ENCODE assay signal across 9 mouse cellular contexts in the genomic region with DNA sequence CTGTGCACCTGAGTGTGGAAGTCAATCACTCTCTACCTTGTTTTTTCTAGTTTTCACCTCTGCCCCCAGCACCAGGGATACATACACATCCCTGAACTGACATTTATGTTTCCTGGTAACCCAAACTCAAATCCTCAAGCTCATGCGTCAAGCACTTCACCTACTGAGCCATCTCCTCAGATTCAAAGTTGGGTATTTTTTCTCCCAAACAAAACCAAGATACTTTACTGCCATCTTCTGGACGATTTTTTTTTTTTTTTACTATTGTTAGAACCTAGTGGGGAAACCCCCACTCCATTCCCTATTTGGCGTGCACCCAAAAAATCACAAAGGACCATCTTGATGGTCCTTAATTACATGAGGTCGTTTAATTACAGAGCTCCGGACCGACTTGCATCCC. TPM values are rescaled to one million over a fixed set of nuclear protein-coding genes. Genes with fewer than 3 reads are reported as not detected.
DNase-seq lines count a peak whose midpoint lies in the region; ATAC-seq and TF ChIP-seq lines count a peak whose summit lies in the region.
"Had no signal": no experiment of that assay in that cellular context is flagged by ENCODE, and none has a peak within 500 bp of the region (broad histone marks: within the 10 kb centered on the region; RNA-seq: fewer than 3 reads in every experiment).

No protein-coding gene starts in this region.

- no peak overlapping the region for H3K4me2 ChIP-seq in embryonic facial prominence, embryonic 11.5 days (ENCODE audit: low read depth, low read length)
- H3K4me2 ChIP-seq in liver, postnatal 0 days (ENCODE audit: low read depth, low read length): no peak overlapping the region
- no peak overlapping the region for H3K4me2 ChIP-seq in liver, embryonic 11.5 days
- no peak overlapping the region for H3K4me2 ChIP-seq in midbrain, postnatal 0 days (ENCODE audit: low read depth, low read length, poor library complexity, severe bottlenecking)
- H3K4me2 ChIP-seq: lung, embryonic 15.5 days had no signal

- H3K9ac ChIP-seq in embryonic facial prominence, embryonic 11.5 days (replicated peaks; ENCODE audit: low read length): no peak overlapping the region
- H3K9ac ChIP-seq in liver, postnatal 0 days (replicated peaks): no peak overlapping the region
- no peak overlapping the region for H3K9ac ChIP-seq in liver, embryonic 11.5 days (ENCODE audit: low read depth, low read length)
- H3K9ac ChIP-seq in midbrain, postnatal 0 days (replicated peaks; ENCODE audit: low read length, poor library complexity, severe bottlenecking): no peak overlapping the region
- H3K9ac ChIP-seq: lung, embryonic 15.5 days had no signal

- H3K36me3 ChIP-seq in embryonic facial prominence, embryonic 11.5 days (replicated peaks; ENCODE audit: control insufficient read depth, insufficient read depth, low read depth, low read length): no peaks in the 10 kb centered on the region
- no peaks in the 10 kb centered on the region for H3K36me3 ChIP-seq in embryonic facial prominence, embryonic 10.5 days (replicated peaks)
- no peaks in the 10 kb centered on the region for H3K36me3 ChIP-seq in liver, postnatal 0 days (replicated peaks; ENCODE audit: insufficient read depth, low read length)
- H3K36me3 ChIP-seq in liver, embryonic 11.5 days (ENCODE audit: control insufficient read depth, insufficient read depth, low read length): no peaks in the 10 kb centered on the region
- H3K36me3 ChIP-seq in midbrain, postnatal 0 days (ENCODE audit: insufficient read depth, low read length): no peaks in the 10 kb centered on the region
- H3K36me3 ChIP-seq: lung, embryonic 15.5 days had no signal

- WGBS in embryonic facial prominence, embryonic 11.5 days: 20% methylated on average over 6 of the region's 6 CpGs
- WGBS in embryonic facial prominence, embryonic 10.5 days: 31% methylated on average over 6 of the region's 6 CpGs
- WGBS in liver, postnatal 0 days (ENCODE audit: insufficient replicate concordance): 25% methylated on average over 6 of the region's 6 CpGs
- WGBS in liver, embryonic 11.5 days: 30% methylated on average over 6 of the region's 6 CpGs
- 14% methylated on average over 6 of the region's 6 CpGs for WGBS in midbrain, postnatal 0 days

- no peaks in the 10 kb centered on the region for H3K9me3 ChIP-seq in embryonic facial prominence, embryonic 11.5 days (replicated peaks; ENCODE audit: control insufficient read depth, low read length)
- no peaks in the 10 kb centered on the region for H3K9me3 ChIP-seq in embryonic facial prominence, embryonic 10.5 days
- no peaks in the 10 kb centered on the region for H3K9me3 ChIP-seq in liver, postnatal 0 days (ENCODE audit: low read length)
- no peaks in the 10 kb centered on the region for H3K9me3 ChIP-seq in liver, embryonic 11.5 days (ENCODE audit: control insufficient read depth, low read length)
- no peaks in the 10 kb centered on the region for H3K9me3 ChIP-seq in midbrain, postnatal 0 days (ENCODE audit: low read length)
- H3K9me3 ChIP-seq: lung, embryonic 15.5 days had no signal

- no peak overlapping the region for H3K4me3 ChIP-seq in embryonic facial prominence, embryonic 11.5 days (ENCODE audit: low read depth, low read length)
- H3K4me3 ChIP-seq in embryonic facial prominence, embryonic 10.5 days: no peak overlapping the region
- H3K4me3 ChIP-seq in liver, postnatal 0 days (ENCODE audit: low read depth, low read length): no peak overlapping the region
- no peak overlapping the region for H3K4me3 ChIP-seq in liver, embryonic 11.5 days (ENCODE audit: low read depth, low read length)
- H3K4me3 ChIP-seq in midbrain, postnatal 0 days (ENCODE audit: low read depth, low read length): no peak overlapping the region
- H3K4me3 ChIP-seq: lung, embryonic 15.5 days had no signal

- H3K27ac ChIP-seq in embryonic facial prominence, embryonic 11.5 days (replicated peaks; ENCODE audit: low read depth, low read length): no peak overlapping the region
- H3K27ac ChIP-seq in embryonic facial prominence, embryonic 10.5 days (replicated peaks): no peak overlapping the region
- H3K27ac ChIP-seq in liver, postnatal 0 days (ENCODE audit: low read depth): no peak overlapping the region
- H3K27ac ChIP-seq in liver, embryonic 11.5 days (ENCODE audit: low read depth, low read length): no peak overlapping the region
- no peak overlapping the region for H3K27ac ChIP-seq in midbrain, postnatal 0 days (ENCODE audit: low read depth, low read length)
- H3K27ac ChIP-seq: lung, embryonic 15.5 days had no signal

- no peaks in the 10 kb centered on the region for H3K4me1 ChIP-seq in embryonic facial prominence, embryonic 11.5 days (ENCODE audit: control insufficient read depth, insufficient read depth, low read length)
- H3K4me1 ChIP-seq in embryonic facial prominence, embryonic 10.5 days: peaks cover 17% of the 10 kb centered on the region
- H3K4me1 ChIP-seq in liver, postnatal 0 days (ENCODE audit: insufficient read depth): no peaks in the 10 kb centered on the region; the same call in 1 of the 2 replicates
- no peaks in the 10 kb centered on the region; the same call in 1 of the 2 replicates for H3K4me1 ChIP-seq in liver, embryonic 11.5 days (replicated peaks; ENCODE audit: control insufficient read depth, insufficient read depth, low read length)
- no peaks in the 10 kb centered on the region for H3K4me1 ChIP-seq in midbrain, postnatal 0 days (ENCODE audit: insufficient read depth, low read length)

- TF ChIP-seq CTCF in liver, postnatal 0 days (IDR thresholded peaks at IDR 0.05; ENCODE audit: low read depth): peak; percentile 15; the same call in 1 of the 2 replicates
- peak; percentile 65 for TF ChIP-seq CTCF in midbrain, postnatal 0 days (IDR thresholded peaks at IDR 0.05)

- no peak for TF ChIP-seq EP300 in liver, postnatal 0 days (IDR thresholded peaks at IDR 0.05; ENCODE audit: low read depth)

- DNase-seq in embryonic facial prominence, embryonic 11.5 days (ENCODE audit: low spot score): peak; percentile 60
- DNase-seq in embryonic facial prominence, embryonic 10.5 days (ENCODE audit: low spot score): no peak
- DNase-seq in liver, postnatal 0 days: no peak
- DNase-seq in liver, embryonic 11.5 days (ENCODE audit: low spot score): no peak
- DNase-seq in R1 (ENCODE audit: low read depth, low spot score): peak; percentile 31
- DNase-seq in midbrain, postnatal 0 days (ENCODE audit: low spot score): peak; percentile 78
- no peak for DNase-seq in cerebellum, adult 8-10 months

- ATAC-seq in embryonic facial prominence, embryonic 11.5 days (replicated peaks; ENCODE audit: insufficient number of reproducible peaks, low FRiP score, low TSS enrichment, low read depth): no peak
- ATAC-seq in liver, postnatal 0 days: no peak
- no peak for ATAC-seq in liver, embryonic 11.5 days (replicated peaks; ENCODE audit: low FRiP score)
- ATAC-seq in midbrain, postnatal 0 days (ENCODE audit: low FRiP score): no peak
- no peak for ATAC-seq in erythroblast, adult 5-6 weeks (replicated peaks; ENCODE audit: low FRiP score, poor library complexity, severe bottlenecking)

- no peaks in the 10 kb centered on the region for H3K27me3 ChIP-seq in embryonic facial prominence, embryonic 11.5 days (ENCODE audit: control insufficient read depth, insufficient read depth, low read length)
- no peaks in the 10 kb centered on the region for H3K27me3 ChIP-seq in embryonic facial prominence, embryonic 10.5 days (replicated peaks; ENCODE audit: low read depth, poor library complexity, severe bottlenecking)
- no peaks in the 10 kb centered on the region for H3K27me3 ChIP-seq in liver, postnatal 0 days (ENCODE audit: insufficient read depth, low read length)
- H3K27me3 ChIP-seq in liver, embryonic 11.5 days (replicated peaks; ENCODE audit: control insufficient read depth, insufficient read depth, low read length): no peaks in the 10 kb centered on the region
- H3K27me3 ChIP-seq in midbrain, postnatal 0 days (ENCODE audit: insufficient read depth, low read length): no peaks in the 10 kb centered on the region
- H3K27me3 ChIP-seq: lung, embryonic 15.5 days had no signal

RNA-seq across cellular contexts. Expression of a gene that starts 10.8 kb away (rescaled TPM):
- 12.0 and 13.0 TPM in 2 replicates for polyA plus RNA-seq in embryonic facial prominence, embryonic 11.5 days (2014; fragmentation: Nextera tagmentation; extraction: Ambion mirVana)
- polyA plus RNA-seq in embryonic facial prominence, embryonic 10.5 days (2016; fragmentation: Nextera tagmentation; extraction: Ambion mirVana): 8.0 and 9.2 TPM in 2 replicates
- polyA plus RNA-seq in liver, postnatal 0 days (2015; fragmentation: Nextera tagmentation; extraction: Ambion mirVana): 6.7 and 7.3 TPM in 2 replicates
- polyA plus RNA-seq in liver, embryonic 11.5 days (2014; fragmentation: Nextera tagmentation; extraction: Ambion mirVana): 11.0 and 11.8 TPM in 2 replicates
- 11.8 and 13.5 TPM in 2 replicates for total RNA-seq in midbrain, postnatal 0 days (2014; rRNA removed)
- 19.4 and 19.7 TPM in 2 replicates for polyA plus RNA-seq in midbrain, postnatal 0 days (2015; fragmentation: Nextera tagmentation; extraction: Ambion mirVana)
- total RNA-seq in erythroblast, adult 5-6 weeks (2015; ENCODE audit: low replicate concordance): 2.9 and 4.0 TPM in 2 replicates
- 3.3 and 7.3 TPM in 2 replicates for total RNA-seq in erythroblast, adult 5-6 weeks (2017; ENCODE audit: low replicate concordance)

RNA-seq across cellular contexts. Expression of a gene that starts 14.8 kb away (rescaled TPM):
- polyA plus RNA-seq in embryonic facial prominence, embryonic 11.5 days (2014; fragmentation: Nextera tagmentation; extraction: Ambion mirVana): 14.3 and 16.9 TPM in 2 replicates
- 12.3 and 13.4 TPM in 2 replicates for polyA plus RNA-seq in embryonic facial prominence, embryonic 10.5 days (2016; fragmentation: Nextera tagmentation; extraction: Ambion mirVana)
- 1.2 and 2.4 TPM in 2 replicates for polyA plus RNA-seq in liver, postnatal 0 days (2015; fragmentation: Nextera tagmentation; extraction: Ambion mirVana)
- 5.4 and 6.0 TPM in 2 replicates for polyA plus RNA-seq in liver, embryonic 11.5 days (2014; fragmentation: Nextera tagmentation; extraction: Ambion mirVana)
- total RNA-seq in midbrain, postnatal 0 days (2014; rRNA removed): 17.5 and 24.1 TPM in 2 replicates
- 21.0 and 22.0 TPM in 2 replicates for polyA plus RNA-seq in midbrain, postnatal 0 days (2015; fragmentation: Nextera tagmentation; extraction: Ambion mirVana)
- total RNA-seq in erythroblast, adult 5-6 weeks (2015; ENCODE audit: low replicate concordance): 0.58 and 2.7 TPM in 2 replicates
- 2.9 TPM in 1 of 2 replicates, not detected in the other for total RNA-seq in erythroblast, adult 5-6 weeks (2017; ENCODE audit: low replicate concordance)

Comparison
In these comparisons a context has a peak if more than half of its experiments do, and no peak if none do; other contexts are left out.
1. DNase-seq: peak in embryonic facial prominence, embryonic 11.5 days (single experiment), R1 (single experiment) and midbrain, postnatal 0 days (single experiment); none in embryonic facial prominence, embryonic 10.5 days (single experiment), liver, postnatal 0 days (single experiment), liver, embryonic 11.5 days (single experiment) and cerebellum, adult 8-10 months (single experiment).